Mouse (Mus musculus): ENCODE data around the gene Tbx1.

DNA sequence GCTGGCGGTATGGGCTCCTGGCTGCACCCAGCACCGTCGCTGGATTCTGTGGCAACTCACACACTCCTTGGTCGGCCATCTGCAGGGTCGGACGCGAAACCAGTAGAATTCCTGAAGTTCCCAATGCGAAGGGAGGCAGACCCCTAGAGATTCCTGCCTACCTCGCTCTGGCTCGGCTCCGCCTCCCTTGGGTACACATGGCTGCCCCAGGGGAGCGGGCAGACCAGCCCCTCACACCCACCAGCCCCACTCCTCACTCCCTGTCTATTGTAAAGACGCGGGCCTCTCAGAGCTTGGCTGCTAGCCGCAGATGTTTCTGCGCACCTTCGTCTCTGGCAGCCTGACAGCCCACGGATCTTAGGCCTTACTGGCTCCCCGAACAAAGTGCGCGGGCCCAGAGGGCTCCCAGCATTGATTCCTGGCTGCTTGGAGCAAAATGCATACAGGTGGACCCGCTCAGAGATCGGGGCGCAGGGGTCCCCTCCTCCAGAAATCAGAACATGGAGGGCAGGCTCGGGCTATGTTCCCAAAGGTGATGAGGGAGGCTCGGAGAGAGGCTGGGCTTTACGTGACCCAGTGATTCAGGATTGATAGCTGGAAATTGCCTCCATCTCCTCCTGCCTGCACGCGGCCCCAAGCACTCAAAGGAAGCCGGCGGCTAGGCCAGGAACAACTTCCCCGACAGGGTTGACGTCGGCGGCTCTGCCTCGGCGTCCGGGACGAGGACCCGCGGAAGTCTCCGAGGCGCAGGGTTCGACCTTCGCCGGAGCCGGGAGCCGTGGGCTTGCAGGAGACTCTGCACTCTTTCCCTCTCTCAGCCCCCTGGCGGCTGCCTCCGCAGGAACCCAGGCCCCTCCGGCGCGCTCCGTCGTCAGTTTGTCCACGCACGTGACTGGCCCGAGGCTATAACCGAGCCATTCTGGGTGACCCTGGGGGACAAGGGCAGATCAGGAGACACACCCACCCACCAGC lies 862 bp upstream of the Tbx1 start:
- TF ChIP-seq CTCF (IDR thresholded peaks at IDR 0.05; ENCODE audit: control insufficient read depth, insufficient read depth, insufficient replicate concordance, low read depth, low read length): no peak
- peak; percentile 44; the same call in 1 of the 2 replicates for TF ChIP-seq POLR2A (IDR thresholded peaks at IDR 0.05; ENCODE audit: control insufficient read depth, low read depth, low read length)

Data from testis, adult 2 months (tissue).